Mouse (Mus musculus): ENCODE measurements around the gene Cbl.

DNA sequence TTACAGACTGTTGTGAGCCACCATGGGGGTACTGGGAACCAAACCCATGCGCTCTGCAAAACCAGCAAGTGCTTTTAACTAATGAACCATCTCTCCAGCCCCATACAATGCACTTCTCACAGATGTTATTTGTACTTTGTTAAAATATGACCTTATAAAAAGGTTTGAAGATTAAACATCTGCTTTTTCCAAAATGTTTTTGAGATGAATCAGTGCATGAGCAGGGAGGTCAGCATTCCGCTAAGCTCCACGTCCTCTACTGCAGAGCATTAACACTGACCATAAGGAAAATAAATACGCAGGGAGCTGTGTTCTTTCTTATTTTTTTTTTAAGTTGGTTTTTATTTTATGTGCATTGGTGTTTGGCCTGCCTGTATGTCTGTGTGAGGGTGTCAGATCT lies 21.4 kb downstream of the Cbl start:
- TF ChIP-seq CTCF (IDR thresholded peaks at IDR 0.05; ENCODE audit: low read depth, low read length): no peak
- no peak for TF ChIP-seq POLR2A (IDR thresholded peaks at IDR 0.05; ENCODE audit: extremely low read depth, insufficient read depth, low read length)

Data from liver, adult 2 months (tissue).